Mouse (Mus musculus): Measurements from ENCODE around the gene Mafk. TPM values are rescaled to one million over a fixed set of nuclear protein-coding genes. Genes with fewer than 3 reads are reported as not detected.
A peak's percentile ranks its signal among the peaks of the same experiment; 100 is the strongest.

Gene Mafk
- polyA plus RNA-seq, 2 experiments: 6.6 to 6.7 TPM

- WGBS: 26% methylated on average over 11 of the region's 12 CpGs
- no peak for TF ChIP-seq POLR2A (IDR thresholded peaks at IDR 0.05; ENCODE audit: borderline replicate concordance, extremely low read depth, insufficient read depth, insufficient read length)
- H3K4me1 ChIP-seq (ENCODE audit: control insufficient read depth, insufficient read depth, low read length): no peaks in the 10 kb centered on the region
- H3K4me3 ChIP-seq (replicated peaks; ENCODE audit: low read length): no peak overlapping the region
- H3K27ac ChIP-seq (replicated peaks; ENCODE audit: low read depth, low read length): no peak overlapping the region
- ATAC-seq (ENCODE audit: low FRiP score, low read depth) (no peak), DNase-seq (ENCODE audit: low spot score) (peak; percentile 37)
- H3K27me3 ChIP-seq (ENCODE audit: control insufficient read depth, insufficient read depth, low read length): no peaks in the 10 kb centered on the region
- H3K36me3 ChIP-seq (ENCODE audit: control insufficient read depth, insufficient read depth, low read length): peaks cover 96% of the 10 kb centered on the region
- no peak overlapping the region for H3K4me2 ChIP-seq (replicated peaks; ENCODE audit: low read depth, low read length, severe bottlenecking)
- H3K9me3 ChIP-seq (ENCODE audit: control insufficient read depth, low read length): no peaks in the 10 kb centered on the region
- H3K9ac ChIP-seq (ENCODE audit: low read depth, low read length, severe bottlenecking): no peak overlapping the region
These were observed 36.6 kb upstream of the Mafk start for GRCm38 (mm10) chr5:139754753-139755152.

- no peak overlapping the region for H3K27ac ChIP-seq (replicated peaks; ENCODE audit: low read depth, low read length)
- ATAC-seq (ENCODE audit: low FRiP score, low read depth) (no peak), DNase-seq (ENCODE audit: low spot score) (no peak)
- H3K4me3 ChIP-seq (replicated peaks; ENCODE audit: low read length): no peak overlapping the region
- no peaks in the 10 kb centered on the region for H3K9me3 ChIP-seq (ENCODE audit: control insufficient read depth, low read length)
- no peaks in the 10 kb centered on the region for H3K4me1 ChIP-seq (ENCODE audit: control insufficient read depth, insufficient read depth, low read length)
- H3K9ac ChIP-seq (ENCODE audit: low read depth, low read length, severe bottlenecking): no peak overlapping the region
- WGBS: 95% methylated on average over 11 of the region's 12 CpGs
- no peaks in the 10 kb centered on the region for H3K27me3 ChIP-seq (ENCODE audit: control insufficient read depth, insufficient read depth, low read length)
- TF ChIP-seq POLR2A (IDR thresholded peaks at IDR 0.05; ENCODE audit: borderline replicate concordance, extremely low read depth, insufficient read depth, insufficient read length): no peak
- no peak overlapping the region for H3K4me2 ChIP-seq (replicated peaks; ENCODE audit: low read depth, low read length, severe bottlenecking)
- peaks cover 98% of the 10 kb centered on the region for H3K36me3 ChIP-seq (ENCODE audit: control insufficient read depth, insufficient read depth, low read length)
These were observed 35.2 kb upstream of the Mafk start for GRCm38 (mm10) chr5:139756135-139756534.

DNA sequence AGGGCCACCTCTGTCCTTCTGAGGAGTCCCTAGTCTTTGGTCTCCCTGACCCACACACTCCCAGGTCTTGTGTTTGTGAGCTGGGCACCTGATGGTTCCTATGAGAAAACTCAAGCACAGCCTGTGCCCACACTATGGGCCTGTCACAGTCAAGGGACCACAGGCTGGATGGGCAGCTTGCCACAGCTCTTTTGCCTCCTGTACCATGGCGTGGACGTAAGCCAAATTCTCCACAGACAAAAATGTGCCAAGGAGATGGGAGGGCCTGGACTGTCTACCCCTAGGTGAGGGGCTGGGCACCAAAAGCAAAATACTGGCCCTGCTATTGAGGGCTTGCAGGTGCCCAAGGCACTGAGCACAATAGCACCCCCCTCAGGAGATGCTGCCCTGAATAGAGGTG lies 34.7 kb upstream of the Mafk start:
- ATAC-seq (ENCODE audit: low FRiP score, low read depth) (no peak), DNase-seq (ENCODE audit: low spot score) (no peak)
- no peak overlapping the region for H3K4me3 ChIP-seq (replicated peaks; ENCODE audit: low read length)
- H3K4me2 ChIP-seq (replicated peaks; ENCODE audit: low read depth, low read length, severe bottlenecking): no peak overlapping the region
- H3K9me3 ChIP-seq (ENCODE audit: control insufficient read depth, low read length): no peaks in the 10 kb centered on the region
- 95% methylated on average over 2 of the region's 2 CpGs for WGBS
- no peak for TF ChIP-seq POLR2A (IDR thresholded peaks at IDR 0.05; ENCODE audit: borderline replicate concordance, extremely low read depth, insufficient read depth, insufficient read length)
- peaks cover 98% of the 10 kb centered on the region for H3K36me3 ChIP-seq (ENCODE audit: control insufficient read depth, insufficient read depth, low read length)
- no peaks in the 10 kb centered on the region for H3K4me1 ChIP-seq (ENCODE audit: control insufficient read depth, insufficient read depth, low read length)
- H3K27ac ChIP-seq (replicated peaks; ENCODE audit: low read depth, low read length): no peak overlapping the region
- no peaks in the 10 kb centered on the region for H3K27me3 ChIP-seq (ENCODE audit: control insufficient read depth, insufficient read depth, low read length)
- no peak overlapping the region for H3K9ac ChIP-seq (ENCODE audit: low read depth, low read length, severe bottlenecking)

DNA sequence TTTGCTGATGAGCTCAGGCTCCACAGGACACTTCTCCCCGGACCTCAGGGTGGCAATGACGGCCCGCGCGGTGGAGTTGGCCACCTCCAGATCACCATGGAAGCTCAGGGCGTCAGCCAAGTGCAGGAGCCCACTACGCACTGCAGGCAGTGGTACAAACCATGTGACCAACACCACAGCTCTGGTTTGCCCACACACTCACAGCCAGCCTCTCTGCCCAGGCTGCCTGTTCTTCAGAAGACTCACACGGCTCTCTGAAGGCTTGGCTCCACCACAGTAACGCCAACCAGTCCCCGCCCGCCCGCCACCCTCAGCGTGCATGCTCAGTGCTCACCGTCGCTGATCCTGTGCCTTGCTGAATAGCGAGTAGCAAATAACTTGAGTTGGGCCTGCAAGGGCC lies 33.2 kb upstream of the Mafk start:
- Histone ChIP-seq H3K36me3 (ENCODE audit: control insufficient read depth, insufficient read depth, low read length) (peaks cover 98% of the 10 kb centered on the region), H3K27ac (replicated peaks; ENCODE audit: low read depth, low read length) (no peak overlapping the region), H3K9me3 (ENCODE audit: control insufficient read depth, low read length) (no peaks in the 10 kb centered on the region), H3K4me2 (replicated peaks; ENCODE audit: low read depth, low read length, severe bottlenecking) (no peak overlapping the region), H3K4me3 (replicated peaks; ENCODE audit: low read length) (no peak overlapping the region), H3K9ac (ENCODE audit: low read depth, low read length, severe bottlenecking) (no peak overlapping the region), H3K27me3 (ENCODE audit: control insufficient read depth, insufficient read depth, low read length) (no peaks in the 10 kb centered on the region), H3K4me1 (ENCODE audit: control insufficient read depth, insufficient read depth, low read length) (no peaks in the 10 kb centered on the region)
- TF ChIP-seq POLR2A (IDR thresholded peaks at IDR 0.05; ENCODE audit: borderline replicate concordance, extremely low read depth, insufficient read depth, insufficient read length): no peak
- ATAC-seq (ENCODE audit: low FRiP score, low read depth) (no peak), DNase-seq (ENCODE audit: low spot score) (no peak)
- WGBS: 87% methylated on average over 16 of the region's 16 CpGs

- no peak for ATAC-seq (ENCODE audit: low FRiP score, low read depth)
- Histone ChIP-seq H3K9ac (ENCODE audit: low read depth, low read length, severe bottlenecking) (no peak overlapping the region), H3K4me1 (ENCODE audit: control insufficient read depth, insufficient read depth, low read length) (no peaks in the 10 kb centered on the region), H3K27ac (replicated peaks; ENCODE audit: low read depth, low read length) (no peak overlapping the region), H3K36me3 (ENCODE audit: control insufficient read depth, insufficient read depth, low read length) (peaks cover 96% of the 10 kb centered on the region), H3K9me3 (ENCODE audit: control insufficient read depth, low read length) (no peaks in the 10 kb centered on the region), H3K4me2 (replicated peaks; ENCODE audit: low read depth, low read length, severe bottlenecking) (no peak overlapping the region), H3K4me3 (replicated peaks; ENCODE audit: low read length) (no peak overlapping the region), H3K27me3 (ENCODE audit: control insufficient read depth, insufficient read depth, low read length) (no peaks in the 10 kb centered on the region)
- no peak for DNase-seq (ENCODE audit: low spot score)
- 86% methylated on average over 11 of the region's 11 CpGs for WGBS
- TF ChIP-seq POLR2A (IDR thresholded peaks at IDR 0.05; ENCODE audit: borderline replicate concordance, extremely low read depth, insufficient read depth, insufficient read length): no peak
These were observed 27.0 kb upstream of the Mafk start for GRCm38 (mm10) chr5:139764296-139764695.

DNA sequence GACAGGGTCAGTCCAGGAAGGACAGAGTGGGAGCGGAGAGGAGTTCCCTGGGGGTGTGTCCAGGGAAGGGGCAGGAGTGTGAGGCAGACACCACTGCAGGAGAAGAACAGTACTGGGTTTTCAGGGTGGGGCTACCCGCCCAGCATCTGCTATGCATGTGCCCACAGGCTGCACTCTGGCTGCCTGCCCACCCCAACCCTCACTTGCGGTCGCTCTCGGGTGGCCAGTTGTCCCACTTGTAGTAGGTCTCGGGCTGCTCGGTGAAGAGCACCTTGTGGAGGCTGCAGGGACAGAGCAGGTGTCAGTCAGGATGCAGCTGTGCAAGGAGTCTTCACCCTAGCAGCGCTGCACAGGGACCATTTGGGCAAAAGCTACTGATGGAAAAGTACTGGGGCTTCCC lies 23.1 kb upstream of the Mafk start:
- H3K36me3 ChIP-seq (ENCODE audit: control insufficient read depth, insufficient read depth, low read length): peaks cover 93% of the 10 kb centered on the region
- H3K4me3 ChIP-seq (replicated peaks; ENCODE audit: low read length): no peak overlapping the region
- no peak overlapping the region for H3K9ac ChIP-seq (ENCODE audit: low read depth, low read length, severe bottlenecking)
- H3K4me2 ChIP-seq (replicated peaks; ENCODE audit: low read depth, low read length, severe bottlenecking): no peak overlapping the region
- no peaks in the 10 kb centered on the region for H3K27me3 ChIP-seq (ENCODE audit: control insufficient read depth, insufficient read depth, low read length)
- ATAC-seq (ENCODE audit: low FRiP score, low read depth) (no peak), DNase-seq (ENCODE audit: low spot score) (no peak)
- H3K9me3 ChIP-seq (ENCODE audit: control insufficient read depth, low read length): no peaks in the 10 kb centered on the region
- no peak for TF ChIP-seq POLR2A (IDR thresholded peaks at IDR 0.05; ENCODE audit: borderline replicate concordance, extremely low read depth, insufficient read depth, insufficient read length)
- H3K27ac ChIP-seq (replicated peaks; ENCODE audit: low read depth, low read length): no peak overlapping the region
- WGBS: 93% methylated on average over 8 of the region's 8 CpGs
- no peaks in the 10 kb centered on the region for H3K4me1 ChIP-seq (ENCODE audit: control insufficient read depth, insufficient read depth, low read length)
